Mouse (Mus musculus) liver, embryonic 14.5 days (tissue): Measurements from ENCODE around the gene Sec14l1. TPM values are rescaled to one million over a fixed set of nuclear protein-coding genes. Genes with fewer than 3 reads are reported as not detected.

Experiments used
- ATAC-seq: fragments of 200-750 bp; cut with Nextera tagmentation; 2 replicates; pipeline ENCODE4 v1.8.0; 2017; ENCODE audit warnings: moderate number of reproducible peaks, mild to moderate bottlenecking, moderate library complexity; ENCODE audit not compliant: insufficient read depth
- DNase-seq, 3 experiments: peaks; one replicate each; pipeline ENCODE4 v3.0.0-alpha.2; 2012 to 2013; ENCODE audit warnings: low read depth in 3 of 3, low spot score in 3 of 3
- H3K27ac ChIP-seq: fragments of 300-500 bp; sonication (generic); 2 replicates; pipeline ENCODE4 v1.5.1; 2014; ENCODE audit warnings: moderate library complexity, mild to moderate bottlenecking, control low read depth, inconsistent platforms
- H3K27me3 ChIP-seq: fragments of 300-500 bp; sonication (generic); 2 replicates; pipeline ENCODE4 v1.6.1; 2014; ENCODE audit warnings: mild to moderate bottlenecking, low read length, moderate library complexity; ENCODE audit not compliant: control insufficient read depth, insufficient read depth
- H3K36me3 ChIP-seq: fragments of 300-500 bp; sonication (generic); replicated peaks from 2 replicates; pipeline ENCODE4 v1.6.1; 2014; ENCODE audit warnings: low read depth; ENCODE audit not compliant: control insufficient read depth, insufficient read depth
- H3K4me1 ChIP-seq, 2 experiments: fragments of 200-500 bp in 1 of 2; fragments of 300-500 bp in 1 of 2; sonication (generic) in 1 of 2; replicated peaks; 2 replicates each; pipeline ENCODE4 v1.6.1; 2012 to 2014; ENCODE audit warnings: antibody characterized with exemption in 1 of 2, inconsistent platforms in 1 of 2, low read length in 1 of 2; ENCODE audit not compliant: control insufficient read depth in 2 of 2, insufficient read depth in 2 of 2
- H3K4me2 ChIP-seq: fragments of 300-500 bp; sonication (generic); 2 replicates; pipeline ENCODE4 v1.6.1; 2014; ENCODE audit warnings: low read depth, mild to moderate bottlenecking, control low read depth, moderate library complexity
- H3K4me3 ChIP-seq, 2 experiments: fragments of 200-500 bp in 1 of 2; fragments of 300-500 bp in 1 of 2; sonication (generic) in 1 of 2; 2 replicates each; pipeline ENCODE4 v1.5.1; 2012 to 2014; ENCODE audit warnings: low read depth in 2 of 2, low read length in 2 of 2, mild to moderate bottlenecking in 2 of 2, control low read depth in 1 of 2, inconsistent platforms in 1 of 2, moderate library complexity in 1 of 2; ENCODE audit not compliant: insufficient read depth in 1 of 2
- H3K9ac ChIP-seq: fragments of 300-500 bp; sonication (generic); replicated peaks from 2 replicates; pipeline ENCODE4 v1.6.1; 2014; ENCODE audit warnings: mild to moderate bottlenecking, control low read depth, moderate library complexity
- H3K9me3 ChIP-seq: fragments of 300-500 bp; sonication (generic); 2 replicates; pipeline ENCODE4 v1.6.1; 2016; ENCODE audit warnings: low read length, mixed read lengths; ENCODE audit not compliant: control insufficient read depth
- CTCF ChIP-seq: IDR thresholded peaks from 2 replicates; pipeline ENCODE4 v1.5.1; 2016; ENCODE audit warnings: antibody characterized with exemption, low read depth, control low read depth
- EP300 ChIP-seq: IDR thresholded peaks from 2 replicates; pipeline ENCODE4 v1.6.1; 2016; ENCODE audit warnings: antibody characterized with exemption, low read depth
- WGBS: fragments of 180-500 bp; shearing (Covaris S2); extraction: QIAGEN DNeasy Blood & Tissue Kit; methylation state at CpG from one replicate; pipeline ENCODE4 v1.1.7; 2014; ENCODE audit not compliant: insufficient replicate concordance; 5-methylcytosine and 5-hydroxymethylcytosine counted together
- polyA plus RNA-seq, 2 experiments: library from polyadenylated mRNA; depleted of rRNA in 1 of 2; stranded (reverse) in 1 of 2; unstranded in 1 of 2; fragments of >200 nt; fragmentation: Nextera tagmentation in 1 of 2; extraction: Ambion mirVana in 1 of 2; gene quantifications; 2 replicates each; pipeline versions ENCODE4 v1.2.1 to v1.2.3; 2012 to 2014

Sec14l1 gene
- polyA plus RNA-seq, 2 experiments: 10.5 to 13.0 TPM

DNA sequence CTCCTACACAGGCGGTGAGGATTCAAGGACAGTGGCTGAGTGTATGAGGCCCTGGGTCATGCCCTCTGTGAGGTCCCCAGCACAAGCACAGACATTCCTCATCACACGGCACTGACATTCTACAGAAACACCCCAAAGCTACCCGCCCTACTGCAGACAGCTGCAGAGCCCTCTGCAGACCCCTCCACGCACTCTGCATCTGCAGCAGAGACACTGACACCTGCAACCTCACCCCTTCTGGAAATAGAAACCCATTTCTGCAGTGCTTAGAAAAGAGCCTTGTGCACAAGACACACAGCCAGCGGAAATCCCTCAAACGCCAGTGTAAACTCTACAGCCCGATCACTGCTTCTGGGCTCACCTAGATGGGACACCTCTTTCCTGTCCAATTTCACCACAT is 44.3 kb upstream of the Sec14l1 start:
- H3K4me2 ChIP-seq: no peak overlapping the region
- no peak overlapping the region for H3K4me3 ChIP-seq
- WGBS: 67% methylated on average over 7 of the region's 7 CpGs
- DNase-seq (no peak), ATAC-seq (no peak)
- H3K36me3 ChIP-seq: no peaks in the 10 kb centered on the region
- no peaks in the 10 kb centered on the region; the same call in 1 of the 2 replicates for H3K27me3 ChIP-seq
- no peak overlapping the region for H3K27ac ChIP-seq
- no peaks in the 10 kb centered on the region for H3K9me3 ChIP-seq
- H3K4me1 ChIP-seq: no peaks in the 10 kb centered on the region
- no peak overlapping the region for H3K9ac ChIP-seq
- TF ChIP-seq CTCF (no peak), EP300 (no peak)

- Histone ChIP-seq H3K4me2 (no peak overlapping the region), H3K9me3 (no peaks in the 10 kb centered on the region), H3K27me3 (no peaks in the 10 kb centered on the region; the same call in 1 of the 2 replicates), H3K4me3 (no peak overlapping the region), H3K9ac (no peak overlapping the region), H3K27ac (no peak overlapping the region), H3K36me3 (no peaks in the 10 kb centered on the region), H3K4me1 (peaks cover 4% of the 10 kb centered on the region in 2 experiments; a peak in 2 of 4 replicates)
- DNase-seq (peak in 1 of 3 experiments; percentile 48), ATAC-seq (no peak)
- TF ChIP-seq EP300: no peak
- TF ChIP-seq CTCF: peak; percentile 99
- WGBS: under 1% methylated on average over 13 of the region's 13 CpGs
Observed at GRCm38 (mm10) chr11:117072128-117072527, 42.8 kb upstream of the Sec14l1 start.

DNA sequence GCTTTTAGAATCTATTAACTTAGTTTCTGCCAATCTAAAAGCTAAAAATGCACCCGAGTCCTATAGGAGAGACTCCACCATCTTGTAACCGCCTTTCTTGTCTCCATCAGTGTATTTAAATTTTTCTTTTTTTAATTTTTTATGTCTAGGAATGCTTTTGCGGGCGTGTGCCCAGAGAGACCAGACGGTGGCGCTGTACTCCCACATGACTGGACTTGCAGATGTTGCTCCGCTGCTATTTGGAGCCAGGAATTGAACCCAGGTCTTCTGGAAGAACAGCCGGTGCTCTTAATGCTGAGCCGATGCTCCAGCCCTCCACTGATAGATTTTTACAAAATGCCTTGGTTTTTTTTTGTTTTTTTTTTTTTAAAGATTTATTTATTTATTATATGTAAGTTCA is 41.5 kb upstream of the Sec14l1 start:
- Histone ChIP-seq H3K9me3 (no peaks in the 10 kb centered on the region), H3K36me3 (peaks cover 4% of the 10 kb centered on the region), H3K27me3 (no peaks in the 10 kb centered on the region; the same call in 1 of the 2 replicates), H3K4me2 (no peak overlapping the region), H3K4me3 (no peak overlapping the region), H3K9ac (no peak overlapping the region), H3K4me1 (peaks cover 11 to 12% of the 10 kb centered on the region in 2 experiments), H3K27ac (no peak overlapping the region)
- TF ChIP-seq CTCF: peak; percentile 28; the same call in 1 of the 2 replicates
- no peak for TF ChIP-seq EP300
- 74% methylated on average over 9 of the region's 9 CpGs for WGBS
- no peak for ATAC-seq
- DNase-seq: no peak

- Histone ChIP-seq H3K9me3 (no peaks in the 10 kb centered on the region), H3K4me2 (peak overlapping the region; percentile 71), H3K4me3 (peak overlapping the region; percentile 88 to 89), H3K4me1 (peaks cover 17 to 22% of the 10 kb centered on the region in 2 experiments), H3K9ac (peak overlapping the region; percentile 86), H3K27me3 (no peaks in the 10 kb centered on the region; the same call in 1 of the 2 replicates), H3K36me3 (peaks cover 21% of the 10 kb centered on the region), H3K27ac (no peak overlapping the region)
- peak; percentile 25 for TF ChIP-seq CTCF
- TF ChIP-seq EP300: no peak
- DNase-seq: peak; percentile 73 to 79 (median 78)
- WGBS: under 1% methylated on average over 54 of the region's 54 CpGs
- peak; percentile 73 for ATAC-seq
Observed at GRCm38 (mm10) chr11:117076576-117077196, 38.3 kb upstream of the Sec14l1 start.

GRCm38 (mm10) chr11:117077227-117077626 is 37.7 kb upstream of the Sec14l1 start:
- Histone ChIP-seq H3K27ac (no peak overlapping the region), H3K36me3 (peaks cover 21% of the 10 kb centered on the region), H3K4me1 (peaks cover 17 to 27% of the 10 kb centered on the region in 2 experiments), H3K4me2 (peak overlapping the region; percentile 71), H3K9ac (peak overlapping the region; percentile 86), H3K27me3 (no peaks in the 10 kb centered on the region), H3K9me3 (no peaks in the 10 kb centered on the region), H3K4me3 (peak overlapping the region; percentile 88 to 89)
- TF ChIP-seq CTCF (no peak), EP300 (no peak)
- DNase-seq (no peak), ATAC-seq (no peak)
- WGBS: 3% methylated on average over 8 of the region's 8 CpGs
